Mouse (Mus musculus) kidney, adult 2 months (tissue): ENCODE data around the gene St6gal1. TPM values are rescaled to one million over a fixed set of nuclear protein-coding genes. Genes with fewer than 3 reads are reported as not detected.
A peak's percentile ranks its signal among the peaks of the same experiment; 100 is the strongest.

Experiments
- DNase-seq: peaks from one replicate; pipeline ENCODE4 v3.0.0; 2021
- H3K27ac ChIP-seq: fragments of 200-500 bp; 2 replicates; pipeline ENCODE4 v1.5.1; 2012; ENCODE audit warnings: low read depth, low read length, control low read depth, inconsistent platforms; ENCODE audit not compliant: insufficient read depth
- H3K27me3 ChIP-seq: fragments of 200-500 bp; replicated peaks from 2 replicates; pipeline ENCODE4 v1.6.1; 2012; ENCODE audit warnings: mild to moderate bottlenecking, moderate library complexity, low read length, inconsistent platforms; ENCODE audit not compliant: control insufficient read depth, insufficient read depth
- H3K36me3 ChIP-seq: fragments of 200-500 bp; 2 replicates; pipeline ENCODE4 v1.6.1; 2012; ENCODE audit warnings: mild to moderate bottlenecking, moderate library complexity, low read length, inconsistent platforms; ENCODE audit not compliant: control insufficient read depth, insufficient read depth
- H3K4me1 ChIP-seq: fragments of 200-500 bp; 2 replicates; pipeline ENCODE4 v1.6.1; 2011; ENCODE audit warnings: low read length; ENCODE audit not compliant: control insufficient read depth, insufficient read depth
- H3K4me3 ChIP-seq: fragments of 200-500 bp; 2 replicates; pipeline ENCODE4 v1.5.1; 2011; ENCODE audit warnings: mild to moderate bottlenecking, low read depth, low read length, control low read depth; ENCODE audit not compliant: insufficient read depth
- CTCF ChIP-seq: fragments of 200-500 bp; conservative IDR thresholded peaks from 2 replicates; pipeline ENCODE4 v1.5.1; 2011; ENCODE audit warnings: low read depth, mild to moderate bottlenecking, control low read depth, low read length, moderate library complexity, mixed read lengths; ENCODE audit not compliant: insufficient read depth, insufficient read length
- POLR2A ChIP-seq: fragments of 200-500 bp; IDR thresholded peaks from one replicate; pipeline ENCODE4 v1.6.1; 2011; ENCODE audit warnings: low read depth, low read length, control low read depth
- WGBS: fragments of 180-500 bp; shearing (Covaris S2); methylation state at CpG from one replicate; pipeline ENCODE4 v1.1.7; 2018; 5-methylcytosine and 5-hydroxymethylcytosine counted together
- polyA plus RNA-seq: library from polyadenylated mRNA; depleted of rRNA; stranded (reverse); fragments of >200 nt; gene quantifications from 2 replicates; pipeline ENCODE4 v1.2.3, GENCODE M21; 2012

Gene St6gal1
- polyA plus RNA-seq, 1 experiment = 10.1 TPM

GRCm38 (mm10) chr16:23284470-23285394 is 60.2 kb downstream of the St6gal1 start:
- no peaks in the 10 kb centered on the region for H3K4me1 ChIP-seq
- H3K4me3 ChIP-seq = no peak overlapping the region
- WGBS = 79% methylated on average over 15 of the region's 15 CpGs
- no peak overlapping the region for H3K27ac ChIP-seq
- H3K27me3 ChIP-seq = no peaks in the 10 kb centered on the region
- DNase-seq = no peak
- TF ChIP-seq POLR2A (no peak), CTCF (no peak)
- H3K36me3 ChIP-seq = no peaks in the 10 kb centered on the region

GRCm38 (mm10) chr16:23286380-23287097 is 62.0 kb downstream of the St6gal1 start:
- no peak overlapping the region for H3K4me3 ChIP-seq
- no peak for DNase-seq
- TF ChIP-seq POLR2A (no peak), CTCF (no peak)
- 81% methylated on average over 11 of the region's 11 CpGs for WGBS
- no peak overlapping the region for H3K27ac ChIP-seq
- H3K4me1 ChIP-seq = no peaks in the 10 kb centered on the region
- H3K36me3 ChIP-seq = no peaks in the 10 kb centered on the region
- no peaks in the 10 kb centered on the region for H3K27me3 ChIP-seq

- Histone ChIP-seq H3K4me1 (no peaks in the 10 kb centered on the region), H3K27ac (no peak overlapping the region), H3K36me3 (no peaks in the 10 kb centered on the region), H3K27me3 (no peaks in the 10 kb centered on the region), H3K4me3 (no peak overlapping the region)
- no peak for DNase-seq
- WGBS = 90% methylated on average over 10 of the region's 10 CpGs
- TF ChIP-seq POLR2A (no peak), CTCF (no peak)
These were observed 62.9 kb downstream of the St6gal1 start for GRCm38 (mm10) chr16:23287312-23288040.

- Histone ChIP-seq H3K36me3 (no peaks in the 10 kb centered on the region), H3K4me1 (no peaks in the 10 kb centered on the region), H3K27ac (no peak overlapping the region), H3K27me3 (no peaks in the 10 kb centered on the region), H3K4me3 (no peak overlapping the region)
- 94% methylated on average over 9 of the region's 9 CpGs for WGBS
- DNase-seq = no peak
- TF ChIP-seq POLR2A (no peak), CTCF (no peak)
These were observed 63.6 kb downstream of the St6gal1 start for GRCm38 (mm10) chr16:23288103-23288502.

- Histone ChIP-seq H3K27ac (no peak overlapping the region), H3K4me3 (no peak overlapping the region), H3K27me3 (no peaks in the 10 kb centered on the region), H3K4me1 (no peaks in the 10 kb centered on the region), H3K36me3 (no peaks in the 10 kb centered on the region)
- WGBS = 92% methylated on average over 6 of the region's 6 CpGs
- no peak for DNase-seq
- TF ChIP-seq CTCF (no peak), POLR2A (no peak)
These were observed 64.9 kb downstream of the St6gal1 start for GRCm38 (mm10) chr16:23289424-23289823.

- H3K27ac ChIP-seq = no peak overlapping the region
- H3K4me3 ChIP-seq = no peak overlapping the region
- no peaks in the 10 kb centered on the region for H3K4me1 ChIP-seq
- H3K36me3 ChIP-seq = no peaks in the 10 kb centered on the region
- TF ChIP-seq CTCF (no peak), POLR2A (no peak)
- 60% methylated on average over 9 of the region's 9 CpGs for WGBS
- DNase-seq = peak; percentile 55
- H3K27me3 ChIP-seq = no peaks in the 10 kb centered on the region
These were observed 65.6 kb downstream of the St6gal1 start for GRCm38 (mm10) chr16:23290171-23290570.
